Comparison of ENCODE assay signal across 27 mouse cellular contexts in genomic region chr1:190531224-190531623, GRCm38 (mm10).
DNase-seq lines count a peak whose midpoint lies in the region; ATAC-seq lines count a peak whose summit lies in the region.
"Had no signal": no experiment of that assay in that cellular context is flagged by ENCODE, and none has a peak within 500 bp of the region (broad histone marks: within the 10 kb centered on the region; RNA-seq: fewer than 3 reads in every experiment).

No protein-coding gene starts in this region.

- no peak overlapping the region for H3K4me2 ChIP-seq in heart, embryonic 11.5 days
- H3K4me2 ChIP-seq in forebrain, embryonic 16.5 days (ENCODE audit: low read length) = no peak overlapping the region
- H3K4me2 ChIP-seq: embryonic facial prominence, embryonic 13.5 days; embryonic facial prominence, embryonic 15.5 days; forebrain, embryonic 12.5 days had no signal

- DNase-seq in heart, adult 11 months = peak; percentile 22
- peak; percentile 51 for DNase-seq in layer of hippocampus, adult 9-11 months
- DNase-seq in layer of hippocampus, adult 9-10 months (ENCODE audit: low spot score) = no peak
- DNase-seq: adrenal gland, adult 8-10 months; adrenal gland, postnatal 14 days; adrenal gland, postnatal 36 days; B cell, adult 2 months; cerebellum, adult 11 months; cerebellum, adult 18-20 months; cerebellum, adult 8-10 months; cerebellum, adult 9-11 months; cerebellum, postnatal 14 days; cerebellum, postnatal 36 days; embryo, embryonic 11 days; forebrain, postnatal 0 days had no signal

- 81% methylated on average over 6 of the region's 6 CpGs for WGBS in heart, embryonic 11.5 days (ENCODE audit: insufficient replicate concordance)
- 95% methylated on average over 6 of the region's 6 CpGs for WGBS in forebrain, embryonic 16.5 days

- H3K27ac ChIP-seq in heart, embryonic 11.5 days (ENCODE audit: low read depth, low read length) = no peak overlapping the region
- no peak overlapping the region for H3K27ac ChIP-seq in forebrain, embryonic 16.5 days (ENCODE audit: low read length)
- H3K27ac ChIP-seq: embryonic facial prominence, embryonic 13.5 days; embryonic facial prominence, embryonic 15.5 days; forebrain, embryonic 12.5 days had no signal

- no peaks in the 10 kb centered on the region for H3K36me3 ChIP-seq in heart, embryonic 11.5 days (ENCODE audit: control insufficient read depth, insufficient read depth, low read length)
- no peaks in the 10 kb centered on the region for H3K36me3 ChIP-seq in forebrain, embryonic 16.5 days (ENCODE audit: control insufficient read depth, insufficient read depth)
- H3K36me3 ChIP-seq: embryonic facial prominence, embryonic 13.5 days; embryonic facial prominence, embryonic 15.5 days; forebrain, embryonic 10.5 days; forebrain, embryonic 12.5 days; G1E had no signal

- ATAC-seq in heart, embryonic 11.5 days (replicated peaks; ENCODE audit: insufficient number of reproducible peaks, low FRiP score, low TSS enrichment) = no peak
- ATAC-seq in forebrain, embryonic 16.5 days = no peak
- ATAC-seq: activated CD4-positive, CD25-positive, alpha-beta regulatory T cell, adult 4 months; CD4-positive, CD25-positive, alpha-beta regulatory T cell, adult 4 months; forebrain, embryonic 14.5 days; forebrain, postnatal 0 days; Patski had no signal

- H3K4me1 ChIP-seq in heart, embryonic 11.5 days (ENCODE audit: control insufficient read depth, insufficient read depth, low read length) = peaks cover 29% of the 10 kb centered on the region
- H3K4me1 ChIP-seq in forebrain, embryonic 16.5 days (replicated peaks; ENCODE audit: control insufficient read depth, insufficient read depth, low read length) = peaks cover 6% of the 10 kb centered on the region; the same call in 1 of the 2 replicates

- H3K4me3 ChIP-seq in heart, embryonic 11.5 days (ENCODE audit: low read depth, low read length) = no peak overlapping the region
- no peak overlapping the region for H3K4me3 ChIP-seq in forebrain, embryonic 16.5 days (replicated peaks; ENCODE audit: low read length)
- H3K4me3 ChIP-seq: embryonic facial prominence, embryonic 13.5 days; embryonic facial prominence, embryonic 15.5 days; erythroblast, embryonic 14.5 days; forebrain, embryonic 10.5 days; forebrain, embryonic 12.5 days had no signal

- H3K9me3 ChIP-seq in heart, embryonic 11.5 days (replicated peaks; ENCODE audit: control insufficient read depth, low read length) = no peaks in the 10 kb centered on the region
- no peaks in the 10 kb centered on the region for H3K9me3 ChIP-seq in forebrain, embryonic 16.5 days (ENCODE audit: control insufficient read depth, low read length)
- H3K9me3 ChIP-seq: embryonic facial prominence, embryonic 13.5 days; embryonic facial prominence, embryonic 15.5 days; forebrain, embryonic 10.5 days; forebrain, embryonic 12.5 days had no signal

- no peaks in the 10 kb centered on the region; the same call in 1 of the 2 replicates for H3K27me3 ChIP-seq in heart, embryonic 11.5 days (ENCODE audit: control insufficient read depth, insufficient read depth, low read length)
- H3K27me3 ChIP-seq in forebrain, embryonic 16.5 days (replicated peaks; ENCODE audit: control insufficient read depth, insufficient read depth, low read length) = no peaks in the 10 kb centered on the region
- H3K27me3 ChIP-seq: embryonic facial prominence, embryonic 13.5 days; embryonic facial prominence, embryonic 15.5 days had no signal

- H3K9ac ChIP-seq in heart, embryonic 11.5 days (ENCODE audit: low read depth, low read length) = no peak overlapping the region
- H3K9ac ChIP-seq in forebrain, embryonic 16.5 days (replicated peaks; ENCODE audit: low read depth, low read length) = no peak overlapping the region
- H3K9ac ChIP-seq: embryonic facial prominence, embryonic 13.5 days; embryonic facial prominence, embryonic 15.5 days; forebrain, embryonic 12.5 days; forebrain, postnatal 0 days had no signal
